Mouse (Mus musculus) stomach, postnatal 0 days (tissue): ENCODE results near the gene Skil. TPM values are rescaled to one million over a fixed set of nuclear protein-coding genes. Genes with fewer than 3 reads are reported as not detected.

Experiments used
- ATAC-seq: fragments of 200-750 bp; cut with Nextera tagmentation; 2 replicates; pipeline ENCODE4 v1.8.0; 2017; ENCODE audit not compliant: low FRiP score, low TSS enrichment
- DNase-seq: peaks from one replicate; pipeline ENCODE4 v3.0.0-alpha.2; 2016; ENCODE audit warnings: low spot score
- H3K27ac ChIP-seq: fragments of 300-500 bp; sonication (generic); replicated peaks from 2 replicates; pipeline ENCODE4 v1.5.1; 2014; ENCODE audit warnings: mild to moderate bottlenecking, control low read depth
- H3K27me3 ChIP-seq: fragments of 300-500 bp; sonication (generic); 2 replicates; pipeline ENCODE4 v1.6.1; 2014; ENCODE audit warnings: low read length; ENCODE audit not compliant: control insufficient read depth, insufficient read depth
- H3K36me3 ChIP-seq: fragments of 300-500 bp; sonication (generic); 2 replicates; pipeline ENCODE4 v1.6.1; 2014; ENCODE audit warnings: low read length, mixed read lengths; ENCODE audit not compliant: control insufficient read depth, insufficient read depth
- H3K4me1 ChIP-seq: fragments of 300-500 bp; sonication (generic); replicated peaks from 2 replicates; pipeline ENCODE4 v1.6.1; 2014; ENCODE audit warnings: antibody characterized with exemption; ENCODE audit not compliant: control insufficient read depth, insufficient read depth
- H3K4me2 ChIP-seq: fragments of 300-500 bp; sonication (generic); replicated peaks from 2 replicates; pipeline ENCODE4 v1.6.1; 2014; ENCODE audit warnings: low read depth, mild to moderate bottlenecking, control low read depth, moderate library complexity
- H3K4me3 ChIP-seq: fragments of 300-500 bp; sonication (generic); 2 replicates; pipeline ENCODE4 v1.5.1; 2014; ENCODE audit warnings: low read depth, low read length, control low read depth
- H3K9ac ChIP-seq: fragments of 300-500 bp; sonication (generic); 2 replicates; pipeline ENCODE4 v1.6.1; 2014; ENCODE audit warnings: mild to moderate bottlenecking, low read length, control low read depth, mixed read lengths
- H3K9me3 ChIP-seq: fragments of 300-500 bp; sonication (generic); 2 replicates; pipeline ENCODE4 v1.6.1; 2016; ENCODE audit warnings: low read length; ENCODE audit not compliant: control insufficient read depth
- CTCF ChIP-seq: IDR thresholded peaks from 2 replicates; pipeline ENCODE4 v1.5.1; 2016; ENCODE audit warnings: antibody characterized with exemption, low read depth, mild to moderate bottlenecking, moderate library complexity
- EP300 ChIP-seq: optimal IDR thresholded peaks from 2 replicates; pipeline ENCODE3; 2016; ENCODE audit warnings: antibody characterized with exemption
- WGBS: fragments of 180-500 bp; shearing (Covaris S2); extraction: QIAGEN DNeasy Blood & Tissue Kit; methylation state at CpG from one replicate; pipeline ENCODE4 v1.1.7; 2014; 5-methylcytosine and 5-hydroxymethylcytosine counted together
- polyA plus RNA-seq: library from polyadenylated mRNA; unstranded; fragments of >200 nt; fragmentation: Nextera tagmentation; extraction: Ambion mirVana; gene quantifications from 2 replicates; pipeline ENCODE4 v1.2.1, GENCODE M21; 2015

Skil gene
- polyA plus RNA-seq, 1 experiment from 2014 or later: 20.8 TPM

- Histone ChIP-seq H3K27ac (peak overlapping the region; percentile 99), H3K4me3 (peak overlapping the region; percentile 97), H3K9me3 (no peaks in the 10 kb centered on the region), H3K9ac (peak overlapping the region; percentile 95), H3K4me1 (peaks cover 10% of the 10 kb centered on the region; the same call in 1 of the 2 replicates), H3K27me3 (no peaks in the 10 kb centered on the region), H3K4me2 (peak overlapping the region; percentile 86), H3K36me3 (no peaks in the 10 kb centered on the region)
- peak; percentile 13; the same call in 1 of the 2 replicates for ATAC-seq
- WGBS: 1% methylated on average over 21 of the region's 33 CpGs
- no peak for TF ChIP-seq CTCF
- no peak for TF ChIP-seq EP300
- peak; percentile 61 for DNase-seq
These were observed 765 bp downstream of the Skil start for GRCm38 (mm10) chr3:31095491-31096154.

GRCm38 (mm10) chr3:31096155-31097101, 1.6 kb downstream of the Skil start:
- WGBS: 31% methylated on average over 10 of the region's 10 CpGs
- Histone ChIP-seq H3K9ac (peak overlapping the region; percentile 95), H3K4me2 (peak overlapping the region; percentile 86), H3K4me3 (peak overlapping the region; percentile 97), H3K27ac (peak overlapping the region; percentile 99), H3K9me3 (no peaks in the 10 kb centered on the region), H3K4me1 (peaks cover 10% of the 10 kb centered on the region; the same call in 1 of the 2 replicates), H3K27me3 (no peaks in the 10 kb centered on the region), H3K36me3 (no peaks in the 10 kb centered on the region)
- TF ChIP-seq EP300 (no peak), CTCF (no peak)
- DNase-seq: no peak
- ATAC-seq: no peak

GRCm38 (mm10) chr3:31097102-31097720, 2.4 kb downstream of the Skil start:
- Histone ChIP-seq H3K9ac (no peak overlapping the region), H3K4me1 (peaks cover 10% of the 10 kb centered on the region; the same call in 1 of the 2 replicates), H3K27ac (no peak overlapping the region), H3K4me3 (no peak overlapping the region), H3K9me3 (no peaks in the 10 kb centered on the region), H3K36me3 (no peaks in the 10 kb centered on the region), H3K4me2 (peak overlapping the region; percentile 21), H3K27me3 (no peaks in the 10 kb centered on the region)
- DNase-seq: no peak
- TF ChIP-seq EP300: no peak
- no peak for TF ChIP-seq CTCF
- 72% methylated on average over 13 of the region's 13 CpGs for WGBS
- ATAC-seq: no peak

GRCm38 (mm10) chr3:31097976-31098375, 3.1 kb downstream of the Skil start:
- TF ChIP-seq CTCF (no peak), EP300 (no peak)
- no peak for DNase-seq
- Histone ChIP-seq H3K4me2 (peak overlapping the region; percentile 21), H3K4me3 (no peak overlapping the region), H3K27ac (no peak overlapping the region), H3K27me3 (no peaks in the 10 kb centered on the region), H3K4me1 (peaks cover 10% of the 10 kb centered on the region; the same call in 1 of the 2 replicates), H3K36me3 (no peaks in the 10 kb centered on the region), H3K9ac (no peak overlapping the region), H3K9me3 (no peaks in the 10 kb centered on the region)
- WGBS: 62% methylated on average over 11 of the region's 11 CpGs
- no peak for ATAC-seq

- DNase-seq (no peak), ATAC-seq (no peak)
- Histone ChIP-seq H3K9ac (no peak overlapping the region), H3K27me3 (no peaks in the 10 kb centered on the region), H3K4me2 (no peak overlapping the region), H3K27ac (no peak overlapping the region), H3K4me1 (peaks cover 7% of the 10 kb centered on the region; the same call in 1 of the 2 replicates), H3K4me3 (no peak overlapping the region), H3K36me3 (no peaks in the 10 kb centered on the region), H3K9me3 (no peaks in the 10 kb centered on the region)
- WGBS: 95% methylated on average over 1 of the region's 1 CpGs
- no peak for TF ChIP-seq CTCF
- no peak for TF ChIP-seq EP300
These were observed 3.7 kb downstream of the Skil start for GRCm38 (mm10) chr3:31098556-31098955.
